Mouse (Mus musculus) stomach, embryonic 15.5 days (tissue): ENCODE data around the gene Mrpl18. TPM values are rescaled to one million over a fixed set of nuclear protein-coding genes. Genes with fewer than 3 reads are reported as not detected.
"Not testable (repeated sequence)": the region's sequence is repeated elsewhere in the genome, so short reads cannot be mapped to it uniquely, and the experiment has no call there.

Experiments
- ATAC-seq: fragments of 200-750 bp; cut with Nextera tagmentation; 2 replicates; pipeline ENCODE4 v1.8.0; 2017; ENCODE audit warnings: low read depth, moderate number of reproducible peaks, moderate TSS enrichment; ENCODE audit not compliant: insufficient read depth, low FRiP score
- H3K27ac ChIP-seq: fragments of 300-500 bp; sonication (generic); 2 replicates; pipeline ENCODE4 v1.5.1; 2015; ENCODE audit warnings: mild to moderate bottlenecking, inconsistent platforms
- H3K27me3 ChIP-seq: fragments of 300-500 bp; sonication (generic); replicated peaks from 2 replicates; pipeline ENCODE4 v1.6.1; 2015; ENCODE audit warnings: inconsistent platforms
- H3K36me3 ChIP-seq: fragments of 300-500 bp; sonication (generic); 2 replicates; pipeline ENCODE4 v1.6.1; 2015; ENCODE audit warnings: inconsistent platforms
- H3K4me1 ChIP-seq: fragments of 300-500 bp; sonication (generic); 2 replicates; pipeline ENCODE4 v1.6.1; 2015; ENCODE audit warnings: inconsistent platforms
- H3K4me2 ChIP-seq: fragments of 300-500 bp; sonication (generic); 2 replicates; pipeline ENCODE4 v1.6.1; 2015; ENCODE audit warnings: mild to moderate bottlenecking, inconsistent platforms
- H3K4me3 ChIP-seq: fragments of 300-500 bp; sonication (generic); replicated peaks from 2 replicates; pipeline ENCODE4 v1.5.1; 2015; ENCODE audit warnings: inconsistent platforms
- H3K9ac ChIP-seq: fragments of 300-500 bp; sonication (generic); 2 replicates; pipeline ENCODE4 v1.6.1; 2015; ENCODE audit warnings: inconsistent platforms
- H3K9me3 ChIP-seq: fragments of 300-500 bp; sonication (generic); 2 replicates; pipeline ENCODE4 v1.6.1; 2016; ENCODE audit warnings: inconsistent platforms
- WGBS: fragments of 180-500 bp; shearing (Covaris S2); methylation state at CpG from one replicate; pipeline ENCODE4 v1.1.7; 2015; 5-methylcytosine and 5-hydroxymethylcytosine counted together
- polyA plus RNA-seq: library from polyadenylated mRNA; unstranded; fragments of >200 nt; fragmentation: Nextera tagmentation; extraction: Ambion mirVana; gene quantifications from 2 replicates; pipeline ENCODE4 v1.2.1, GENCODE M21; 2015

Mrpl18 gene
- polyA plus RNA-seq, 1 experiment from 2014 or later = 147 TPM

GRCm38 (mm10) chr17:12906436-12906835, 9.7 kb downstream of the Mrpl18 start:
- ATAC-seq = no peak
- no peak overlapping the region for H3K4me2 ChIP-seq
- H3K9ac ChIP-seq = no peak overlapping the region
- 0 out of 2 replicates have a peak, but pooled peaks cover 2% of the 10 kb centered on the region for H3K4me1 ChIP-seq
- no peaks in the 10 kb centered on the region for H3K9me3 ChIP-seq
- no peak overlapping the region for H3K27ac ChIP-seq
- H3K4me3 ChIP-seq = no peak overlapping the region
- no peaks in the 10 kb centered on the region for H3K27me3 ChIP-seq
- WGBS = 82% methylated on average over 9 of the region's 9 CpGs
- H3K36me3 ChIP-seq = peaks cover 21% of the 10 kb centered on the region

DNA sequence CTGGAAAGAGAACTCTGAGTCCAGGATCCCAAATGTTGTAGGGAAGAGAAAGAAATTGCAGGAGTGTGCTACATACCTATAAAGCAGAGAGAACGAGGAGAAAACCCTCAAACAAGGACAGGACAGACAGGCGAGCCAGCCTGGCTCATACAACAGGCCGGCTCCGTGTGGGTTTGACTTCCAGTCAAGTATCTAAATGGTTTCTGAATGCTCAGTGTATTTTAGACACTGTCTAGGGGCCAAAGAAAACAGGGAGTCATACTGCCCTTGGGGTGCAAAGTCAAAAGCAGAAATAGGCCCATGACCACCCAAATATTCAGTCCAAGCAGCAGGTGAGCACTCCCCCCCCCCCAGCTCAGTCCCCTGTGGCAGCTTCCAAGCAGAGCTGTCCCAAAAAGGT, 10.3 kb downstream of the Mrpl18 start:
- 85% methylated on average over 4 of the region's 4 CpGs for WGBS
- Histone ChIP-seq H3K9ac (no peak overlapping the region), H3K4me2 (no peak overlapping the region), H3K27ac (no peak overlapping the region), H3K4me1 (0 out of 2 replicates have a peak, but pooled peaks cover 2% of the 10 kb centered on the region), H3K9me3 (no peaks in the 10 kb centered on the region), H3K36me3 (peaks cover 16% of the 10 kb centered on the region), H3K4me3 (no peak overlapping the region), H3K27me3 (no peaks in the 10 kb centered on the region)
- no peak for ATAC-seq

GRCm38 (mm10) chr17:12904349-12904748, 11.8 kb downstream of the Mrpl18 start:
- H3K27me3 ChIP-seq = no peaks in the 10 kb centered on the region
- WGBS = 80% methylated on average over 1 of the region's 1 CpGs
- peaks cover 12% of the 10 kb centered on the region for H3K36me3 ChIP-seq
- H3K27ac ChIP-seq = no peak overlapping the region
- no peak for ATAC-seq
- no peaks in the 10 kb centered on the region for H3K9me3 ChIP-seq
- 0 out of 2 replicates have a peak, but pooled peaks cover 2% of the 10 kb centered on the region for H3K4me1 ChIP-seq
- no peak overlapping the region for H3K4me3 ChIP-seq
- no peak overlapping the region for H3K4me2 ChIP-seq
- H3K9ac ChIP-seq = no peak overlapping the region

DNA sequence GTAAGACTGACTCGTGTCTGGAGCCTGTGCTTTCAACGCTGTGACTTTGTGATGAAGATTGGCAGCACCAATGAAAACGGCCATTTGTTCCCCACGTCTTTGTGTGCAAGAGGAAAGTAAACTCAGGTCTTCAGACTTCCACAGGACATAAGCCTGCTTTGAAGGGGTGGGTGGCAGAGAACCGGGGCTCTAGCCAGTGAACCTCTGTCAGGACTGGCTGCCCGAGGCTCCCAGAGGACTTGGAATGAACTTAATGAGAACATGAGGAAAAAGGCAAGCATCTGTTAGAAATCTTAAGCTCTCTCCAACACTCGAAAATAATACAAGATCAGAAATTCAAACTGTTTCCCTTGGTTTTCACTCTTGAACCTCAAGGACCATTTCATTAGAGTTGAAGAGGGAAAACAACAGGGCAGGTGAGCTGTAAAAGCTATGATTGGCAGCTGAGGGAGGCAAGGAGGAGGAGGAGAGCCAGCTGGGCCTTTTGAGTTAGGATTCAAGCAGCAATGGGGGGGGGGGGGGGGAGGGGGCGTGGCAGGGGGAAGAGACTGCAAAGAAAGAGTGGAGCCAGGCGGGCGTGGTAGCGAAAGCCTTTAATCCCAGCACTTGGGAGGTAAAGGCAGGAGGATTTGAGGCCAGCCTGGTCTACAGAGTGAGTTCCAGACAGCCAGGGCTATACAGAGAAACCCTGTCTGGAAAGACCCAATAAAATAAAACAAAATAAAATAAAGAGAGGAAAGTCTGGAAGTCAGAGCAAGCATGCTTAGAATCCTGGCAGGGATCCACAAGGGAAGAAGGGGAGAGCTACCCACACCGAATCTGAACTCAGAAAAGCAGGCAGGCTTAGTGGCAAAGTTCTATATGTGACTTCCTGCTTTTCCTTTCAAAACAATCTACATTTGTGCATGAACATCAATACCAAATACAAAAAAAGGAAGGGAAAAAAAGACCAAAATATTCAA, 12.5 kb downstream of the Mrpl18 start:
- peak overlapping the region; percentile 32; the same call in 1 of the 2 replicates for H3K27ac ChIP-seq
- no peak overlapping the region for H3K4me3 ChIP-seq
- no peak overlapping the region for H3K4me2 ChIP-seq
- H3K9ac ChIP-seq = no peak overlapping the region
- H3K9me3 ChIP-seq = no peaks in the 10 kb centered on the region
- 58% methylated on average over 11 of the region's 12 CpGs for WGBS
- H3K36me3 ChIP-seq = peaks cover 12% of the 10 kb centered on the region
- 0 out of 2 replicates have a peak, but pooled peaks cover 2% of the 10 kb centered on the region for H3K4me1 ChIP-seq
- H3K27me3 ChIP-seq = no peaks in the 10 kb centered on the region
- no peak for ATAC-seq

DNA sequence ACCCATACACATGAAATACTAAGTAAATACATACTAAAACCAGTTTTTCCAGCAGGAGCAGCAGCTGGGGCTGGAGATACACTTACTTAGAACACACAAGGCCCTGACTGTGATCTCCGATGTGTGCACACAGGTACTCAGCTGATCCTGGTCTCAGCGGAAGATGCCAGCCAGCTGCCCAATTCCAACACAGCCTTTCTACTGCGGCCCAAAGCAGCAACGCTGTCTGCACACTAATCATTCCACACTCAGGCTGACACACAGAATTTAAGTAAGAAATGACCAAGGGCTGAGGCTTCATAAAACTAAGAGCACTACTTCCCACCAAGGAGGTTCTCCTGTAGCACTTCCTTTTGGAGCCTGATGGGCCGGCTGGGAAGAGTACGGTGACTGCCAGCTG, 13.9 kb downstream of the Mrpl18 start:
- Histone ChIP-seq H3K27me3 (no peaks in the 10 kb centered on the region), H3K27ac (no peak overlapping the region), H3K4me1 (0 out of 2 replicates have a peak, but pooled peaks cover 2% of the 10 kb centered on the region), H3K4me3 (no peak overlapping the region), H3K9ac (no peak overlapping the region), H3K9me3 (no peaks in the 10 kb centered on the region), H3K36me3 (peaks cover 12% of the 10 kb centered on the region), H3K4me2 (no peak overlapping the region)
- no peak for ATAC-seq
- 89% methylated on average over 6 of the region's 6 CpGs for WGBS

DNA sequence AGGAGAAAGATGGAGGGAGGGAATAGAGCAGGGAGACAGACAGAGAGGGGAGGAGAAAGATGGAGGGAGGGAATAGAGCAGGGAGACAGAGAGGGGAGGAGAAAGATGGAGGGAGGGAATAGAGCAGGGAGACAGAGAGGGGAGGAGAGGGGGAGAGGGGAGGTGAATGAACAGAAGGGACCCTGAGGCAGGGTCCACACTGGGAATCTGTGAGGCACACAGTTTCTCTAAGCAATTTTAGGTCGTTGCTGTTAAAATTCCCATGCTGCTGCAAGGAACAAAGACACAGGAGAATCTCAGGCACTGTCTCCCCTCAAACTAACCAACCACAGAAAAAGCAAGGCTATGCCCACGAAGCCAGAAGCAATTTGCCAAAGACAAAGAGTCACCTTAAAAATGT, 17.5 kb downstream of the Mrpl18 start:
- ATAC-seq, H3K4me2 ChIP-seq, H3K27me3 ChIP-seq, H3K9me3 ChIP-seq, H3K4me1 ChIP-seq, H3K4me3 ChIP-seq, H3K9ac ChIP-seq: not testable (repeated sequence)
- 31% methylated on average over 2 of the region's 2 CpGs for WGBS
- H3K36me3 ChIP-seq = peaks cover 12% of the 10 kb centered on the region; the same call in 1 of the 2 replicates
- H3K27ac ChIP-seq = peak overlapping the region; percentile 11; the same call in 1 of the 2 replicates

- ATAC-seq = no peak
- WGBS = 75% methylated on average over 5 of the region's 5 CpGs
- peaks cover 9% of the 10 kb centered on the region; the same call in 1 of the 2 replicates for H3K36me3 ChIP-seq
- no peak overlapping the region for H3K4me2 ChIP-seq
- no peaks in the 10 kb centered on the region for H3K9me3 ChIP-seq
- H3K9ac ChIP-seq = no peak overlapping the region
- no peak overlapping the region for H3K27ac ChIP-seq
- no peaks in the 10 kb centered on the region for H3K4me1 ChIP-seq
- no peak overlapping the region for H3K4me3 ChIP-seq
- H3K27me3 ChIP-seq = no peaks in the 10 kb centered on the region
These were observed 18.5 kb downstream of the Mrpl18 start for GRCm38 (mm10) chr17:12897674-12898073.

GRCm38 (mm10) chr17:12892033-12892432, 24.1 kb downstream of the Mrpl18 start:
- Histone ChIP-seq H3K4me2 (no peak overlapping the region), H3K4me1 (0 out of 2 replicates have a peak, but pooled peaks cover 3% of the 10 kb centered on the region), H3K27me3 (no peaks in the 10 kb centered on the region), H3K4me3 (no peak overlapping the region), H3K27ac (no peak overlapping the region), H3K9ac (no peak overlapping the region), H3K36me3 (no peaks in the 10 kb centered on the region), H3K9me3 (no peaks in the 10 kb centered on the region)
- 86% methylated on average over 9 of the region's 9 CpGs for WGBS
- no peak for ATAC-seq

GRCm38 (mm10) chr17:12891054-12891453, 25.1 kb downstream of the Mrpl18 start:
- H3K4me2 ChIP-seq = no peak overlapping the region
- no peak overlapping the region for H3K27ac ChIP-seq
- no peaks in the 10 kb centered on the region for H3K27me3 ChIP-seq
- 93% methylated on average over 4 of the region's 4 CpGs for WGBS
- no peak overlapping the region for H3K9ac ChIP-seq
- no peaks in the 10 kb centered on the region for H3K36me3 ChIP-seq
- ATAC-seq = no peak
- H3K4me1 ChIP-seq = peaks cover 3% of the 10 kb centered on the region; the same call in 1 of the 2 replicates
- H3K9me3 ChIP-seq = no peaks in the 10 kb centered on the region
- H3K4me3 ChIP-seq = no peak overlapping the region

GRCm38 (mm10) chr17:12887021-12887775, 28.9 kb downstream of the Mrpl18 start:
- WGBS = 62% methylated on average over 15 of the region's 15 CpGs
- no peak overlapping the region for H3K4me3 ChIP-seq
- no peak overlapping the region for H3K4me2 ChIP-seq
- ATAC-seq = no peak
- no peak overlapping the region for H3K27ac ChIP-seq
- no peak overlapping the region for H3K9ac ChIP-seq
- H3K4me1 ChIP-seq = peaks cover 3% of the 10 kb centered on the region; the same call in 1 of the 2 replicates
- H3K27me3 ChIP-seq = no peaks in the 10 kb centered on the region
- H3K36me3 ChIP-seq = no peaks in the 10 kb centered on the region
- H3K9me3 ChIP-seq = no peaks in the 10 kb centered on the region

GRCm38 (mm10) chr17:12886620-12887019, 29.5 kb downstream of the Mrpl18 start:
- Histone ChIP-seq H3K9ac (no peak overlapping the region), H3K36me3 (no peaks in the 10 kb centered on the region), H3K4me1 (peaks cover 3% of the 10 kb centered on the region; the same call in 1 of the 2 replicates), H3K4me2 (no peak overlapping the region), H3K27ac (no peak overlapping the region), H3K9me3 (no peaks in the 10 kb centered on the region), H3K27me3 (no peaks in the 10 kb centered on the region), H3K4me3 (no peak overlapping the region)
- ATAC-seq = no peak
- WGBS = 38% methylated on average over 6 of the region's 6 CpGs

DNA sequence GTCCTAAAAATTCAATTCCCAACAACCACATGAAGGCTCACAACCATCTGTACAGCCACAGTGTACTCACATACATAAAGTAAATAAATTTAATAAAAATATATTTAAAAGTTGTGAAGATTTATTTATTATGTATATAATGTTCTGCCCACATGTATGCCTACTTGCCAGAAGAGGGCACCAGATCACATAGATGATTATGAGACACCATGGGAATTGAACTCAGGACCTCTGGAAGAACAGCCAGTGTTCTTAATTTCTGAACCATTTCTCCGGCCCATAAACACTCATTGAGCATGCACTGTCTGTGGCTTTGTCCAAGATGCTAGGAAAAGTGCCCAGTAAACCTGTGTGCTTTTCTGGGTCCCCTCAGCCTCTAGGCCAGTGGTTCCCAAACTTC, 34.9 kb downstream of the Mrpl18 start:
- H3K36me3 ChIP-seq = no peaks in the 10 kb centered on the region
- no peak for ATAC-seq
- no peaks in the 10 kb centered on the region for H3K4me1 ChIP-seq
- no peak overlapping the region for H3K4me3 ChIP-seq
- H3K4me2 ChIP-seq = no peak overlapping the region
- H3K27me3 ChIP-seq = no peaks in the 10 kb centered on the region
- H3K27ac ChIP-seq = no peak overlapping the region
- WGBS = 79% methylated on average over 1 of the region's 1 CpGs
- no peaks in the 10 kb centered on the region for H3K9me3 ChIP-seq
- H3K9ac ChIP-seq = no peak overlapping the region
